Mouse (Mus musculus): ENCODE measurements around the gene Alg14. TPM values are rescaled to one million over a fixed set of nuclear protein-coding genes. Genes with fewer than 3 reads are reported as not detected.

The Alg14 gene
- polyA plus RNA-seq, 1 experiment from 2014 or later: 14.2 TPM

GRCm38 (mm10) chr3:121378708-121379612 lies 87.4 kb downstream of the Alg14 start:
- Histone ChIP-seq H3K4me3 (ENCODE audit: inconsistent target) (no peak overlapping the region), H3K79me2 (ENCODE audit: inconsistent target) (no peaks in the 10 kb centered on the region), H3K36me3 (ENCODE audit: inconsistent target) (no peaks in the 10 kb centered on the region), H3K27ac (no peak overlapping the region)
- WGBS (ENCODE audit: missing documents): 98% methylated on average over 15 of the region's 15 CpGs

DNA sequence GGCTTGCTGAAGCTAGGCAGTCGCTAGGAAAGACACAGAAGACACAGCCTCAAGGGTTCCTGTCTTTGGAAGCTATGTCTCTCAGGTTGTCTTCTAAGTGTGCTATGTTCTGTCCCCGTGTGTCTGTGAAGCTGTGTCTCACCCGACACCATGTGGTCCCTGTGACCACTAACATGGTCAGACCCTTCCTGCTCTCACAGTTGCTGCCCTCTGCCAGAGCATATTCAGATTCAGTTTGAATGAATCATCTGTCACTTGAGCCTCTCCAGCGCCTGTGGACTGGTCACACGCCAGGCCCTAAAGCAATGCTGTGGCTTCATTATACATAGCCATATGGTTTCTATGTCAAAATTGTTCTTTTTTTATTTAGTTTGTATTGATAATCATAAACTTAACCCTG lies 88.1 kb downstream of the Alg14 start:
- H3K36me3 ChIP-seq (ENCODE audit: inconsistent target): no peaks in the 10 kb centered on the region
- no peak overlapping the region for H3K27ac ChIP-seq
- no peak overlapping the region for H3K4me3 ChIP-seq (ENCODE audit: inconsistent target)
- WGBS (ENCODE audit: missing documents): 88% methylated on average over 5 of the region's 5 CpGs
- H3K79me2 ChIP-seq (ENCODE audit: inconsistent target): no peaks in the 10 kb centered on the region

DNA sequence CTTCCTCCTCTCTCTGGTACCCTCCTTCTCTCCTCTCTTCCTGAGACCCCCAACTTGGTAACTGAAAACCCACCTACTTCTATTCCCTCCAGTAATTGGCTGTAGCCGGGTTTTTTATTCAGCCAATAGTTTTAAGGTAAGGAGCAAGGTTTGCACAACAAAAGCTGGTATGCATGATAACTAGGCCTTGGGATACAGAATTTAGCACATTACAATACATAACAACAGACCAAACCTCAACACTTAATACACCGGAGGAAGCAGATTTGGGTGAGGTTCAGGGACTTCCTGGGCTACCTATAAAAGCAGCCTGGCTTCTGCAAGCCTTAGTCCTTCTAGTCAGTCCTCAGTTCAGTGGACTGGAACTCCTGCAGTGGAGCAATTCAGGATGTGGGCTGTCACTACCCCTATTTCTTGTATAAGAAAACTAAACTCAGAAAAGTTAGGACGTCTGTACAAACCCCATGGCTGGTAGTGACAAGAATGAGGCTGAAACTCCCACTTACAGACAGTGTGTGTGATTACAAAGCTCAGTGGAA lies 96.0 kb downstream of the Alg14 start:
- no peak overlapping the region for H3K4me3 ChIP-seq (ENCODE audit: inconsistent target)
- H3K79me2 ChIP-seq (ENCODE audit: inconsistent target): no peaks in the 10 kb centered on the region
- 58% methylated on average over 3 of the region's 3 CpGs for WGBS (ENCODE audit: missing documents)
- H3K36me3 ChIP-seq (ENCODE audit: inconsistent target): no peaks in the 10 kb centered on the region
- H3K27ac ChIP-seq: no peak overlapping the region

DNA sequence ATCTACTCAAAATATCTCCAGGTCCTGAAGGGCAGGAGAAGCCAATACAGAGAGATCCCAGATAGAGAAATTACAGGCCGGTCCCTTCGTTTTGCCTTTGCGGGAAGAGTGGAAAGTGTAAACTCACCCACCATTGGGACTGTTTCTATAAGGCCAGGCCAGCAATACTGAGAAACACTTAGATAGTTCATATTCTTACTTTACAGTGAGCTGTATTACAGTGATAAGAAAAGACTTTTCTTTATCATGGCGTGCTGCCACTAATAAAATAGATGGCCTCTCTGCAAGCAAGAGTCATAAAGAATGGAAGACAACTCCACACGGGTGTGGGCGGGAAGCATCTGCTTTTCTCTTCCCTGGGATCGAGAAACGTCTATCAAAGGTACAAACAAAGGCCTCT lies 97.8 kb downstream of the Alg14 start:
- Histone ChIP-seq H3K27ac (no peak overlapping the region), H3K36me3 (ENCODE audit: inconsistent target) (no peaks in the 10 kb centered on the region), H3K79me2 (ENCODE audit: inconsistent target) (no peaks in the 10 kb centered on the region), H3K4me3 (ENCODE audit: inconsistent target) (no peak overlapping the region)
- 94% methylated on average over 8 of the region's 8 CpGs for WGBS (ENCODE audit: missing documents)

GRCm38 (mm10) chr3:121389860-121390530 lies 98.4 kb downstream of the Alg14 start:
- 94% methylated on average over 17 of the region's 17 CpGs for WGBS (ENCODE audit: missing documents)

DNA sequence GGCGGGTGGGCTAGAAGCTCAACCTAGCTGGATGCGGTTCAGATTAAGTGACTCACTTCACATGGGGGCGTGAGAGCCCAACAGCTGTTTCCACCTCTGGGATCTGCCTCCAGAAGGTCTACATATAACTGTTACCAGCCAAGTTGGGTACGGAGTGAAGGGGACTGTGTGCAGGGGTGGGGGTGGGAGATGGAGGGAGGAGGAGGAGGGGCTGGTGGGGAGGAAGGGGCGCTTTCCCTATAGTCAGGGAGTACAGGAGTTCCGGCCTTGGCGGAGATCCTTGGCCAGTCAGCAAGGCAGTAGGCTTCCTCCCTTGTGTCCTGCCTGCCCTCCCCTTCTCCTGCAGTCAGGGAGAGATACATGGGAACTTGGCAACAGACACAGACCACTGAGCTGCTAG lies 99.2 kb downstream of the Alg14 start:
- WGBS (ENCODE audit: missing documents): 97% methylated on average over 6 of the region's 7 CpGs
- Histone ChIP-seq H3K4me3 (ENCODE audit: inconsistent target) (no peak overlapping the region), H3K27ac (no peak overlapping the region), H3K79me2 (ENCODE audit: inconsistent target) (no peaks in the 10 kb centered on the region), H3K36me3 (ENCODE audit: inconsistent target) (no peaks in the 10 kb centered on the region)

More at GRCm38 (mm10) chr3:121389860-121390530, 98.4 kb downstream of the Alg14 start:
- no peak overlapping the region for H3K4me3 ChIP-seq (ENCODE audit: inconsistent target)
- H3K79me2 ChIP-seq (ENCODE audit: inconsistent target): no peaks in the 10 kb centered on the region
- H3K27ac ChIP-seq: no peak overlapping the region
- no peaks in the 10 kb centered on the region for H3K36me3 ChIP-seq (ENCODE audit: inconsistent target)

DNA sequence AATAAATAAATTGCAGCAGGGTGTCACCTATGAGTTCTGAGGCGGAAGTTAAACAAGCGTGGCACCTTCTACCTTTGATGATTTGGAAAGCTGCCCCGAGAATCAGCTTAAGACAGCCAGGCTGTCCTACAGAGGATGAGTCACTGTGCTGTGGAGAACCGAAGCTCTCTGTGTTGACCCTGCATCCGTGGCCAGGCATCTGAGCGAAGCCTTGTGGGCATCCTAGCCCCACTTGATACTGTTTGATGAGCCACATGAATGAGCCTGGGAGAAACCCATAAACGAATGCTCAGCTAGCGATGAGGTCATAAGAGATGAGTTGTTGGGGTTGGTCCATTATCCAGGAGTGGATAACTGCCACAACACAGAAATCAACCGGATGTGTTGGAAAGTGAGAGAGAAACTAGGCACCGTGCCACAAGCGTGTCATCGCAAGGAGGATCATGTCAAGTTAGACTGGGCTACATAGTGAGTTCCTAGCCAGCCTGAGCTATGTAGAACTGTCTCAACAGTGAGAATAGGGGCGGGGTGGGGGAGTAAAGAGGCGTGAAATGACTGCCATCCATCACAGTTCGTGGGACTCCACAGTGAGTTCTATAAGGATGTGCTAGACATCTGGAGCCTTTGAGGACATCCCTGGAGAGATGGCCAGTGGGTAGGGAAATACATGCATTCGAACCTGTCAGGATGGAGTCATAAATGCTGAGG lies 104.2 kb downstream of the Alg14 start:
- Histone ChIP-seq H3K79me2 (ENCODE audit: inconsistent target) (no peaks in the 10 kb centered on the region), H3K4me3 (ENCODE audit: inconsistent target) (no peak overlapping the region), H3K36me3 (ENCODE audit: inconsistent target) (no peaks in the 10 kb centered on the region), H3K27ac (no peak overlapping the region)
- WGBS (ENCODE audit: missing documents): 93% methylated on average over 16 of the region's 16 CpGs

DNA sequence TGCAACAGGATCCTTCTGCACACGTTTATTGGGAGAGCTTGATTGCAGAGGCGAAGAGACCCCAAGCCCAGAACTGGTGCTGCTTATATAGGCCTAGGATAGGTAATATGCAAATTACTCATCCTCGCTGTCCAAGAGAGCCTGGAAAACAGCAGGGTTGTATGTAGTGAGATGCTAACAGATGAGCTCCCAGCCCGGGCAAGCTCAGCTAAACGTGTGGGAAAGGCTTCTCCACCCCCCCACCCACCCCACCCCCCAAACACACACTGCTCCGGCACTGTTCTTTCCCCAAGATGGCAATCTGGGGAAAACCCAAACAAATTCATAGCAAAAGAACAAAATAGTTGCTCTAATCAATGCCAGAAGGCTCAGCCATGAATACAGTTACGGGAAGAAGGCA lies 105.0 kb downstream of the Alg14 start:
- H3K4me3 ChIP-seq (ENCODE audit: inconsistent target): no peak overlapping the region
- H3K27ac ChIP-seq: no peak overlapping the region
- H3K79me2 ChIP-seq (ENCODE audit: inconsistent target): no peaks in the 10 kb centered on the region
- WGBS (ENCODE audit: missing documents): 95% methylated on average over 5 of the region's 7 CpGs
- H3K36me3 ChIP-seq (ENCODE audit: inconsistent target): no peaks in the 10 kb centered on the region

DNA sequence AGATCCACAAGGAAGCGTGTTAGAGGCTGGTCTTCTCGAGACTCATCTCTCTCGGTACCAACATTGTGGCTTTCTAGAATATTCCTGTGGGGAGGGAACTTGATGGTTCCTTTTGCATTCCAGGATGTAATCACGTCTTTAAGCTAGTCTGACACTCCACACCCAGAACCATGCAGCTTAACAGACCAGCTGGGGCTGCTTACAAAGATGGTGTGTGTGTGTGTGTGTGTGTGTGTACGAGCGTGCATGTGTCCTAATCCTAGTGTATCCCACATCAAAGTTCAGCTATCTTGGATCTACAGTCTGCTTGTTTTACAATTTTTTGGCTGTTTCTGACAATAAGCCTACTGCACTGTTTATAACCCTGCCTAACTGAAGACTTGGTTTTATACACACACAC lies 105.4 kb downstream of the Alg14 start:
- Histone ChIP-seq H3K27ac (no peak overlapping the region), H3K79me2 (ENCODE audit: inconsistent target) (no peaks in the 10 kb centered on the region), H3K4me3 (ENCODE audit: inconsistent target) (no peak overlapping the region), H3K36me3 (ENCODE audit: inconsistent target) (no peaks in the 10 kb centered on the region)
- 96% methylated on average over 6 of the region's 6 CpGs for WGBS (ENCODE audit: missing documents)

DNA sequence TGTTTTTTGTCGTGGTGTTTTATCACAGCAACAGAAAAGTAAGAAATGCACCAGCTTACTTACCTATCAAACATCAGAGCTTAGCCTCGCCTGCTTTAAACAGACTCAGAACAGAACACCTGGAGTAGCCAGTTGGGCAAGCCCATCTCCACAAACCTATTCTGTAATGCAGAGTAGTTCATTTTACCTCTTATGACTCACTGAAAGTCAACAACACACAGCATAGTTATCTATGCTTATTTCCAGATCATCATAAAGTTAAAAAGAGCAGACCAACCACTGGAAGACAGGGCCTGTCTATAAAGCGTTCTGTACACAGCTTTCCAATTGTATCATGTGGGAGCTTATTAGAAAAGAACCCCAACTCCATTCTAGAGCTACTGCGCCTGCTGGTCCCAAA lies 109.8 kb downstream of the Alg14 start:
- H3K36me3 ChIP-seq (ENCODE audit: inconsistent target): no peaks in the 10 kb centered on the region
- H3K79me2 ChIP-seq (ENCODE audit: inconsistent target): no peaks in the 10 kb centered on the region
- H3K27ac ChIP-seq: no peak overlapping the region
- WGBS (ENCODE audit: missing documents): 90% methylated on average over 4 of the region's 4 CpGs
- H3K4me3 ChIP-seq (ENCODE audit: inconsistent target): no peak overlapping the region

DNA sequence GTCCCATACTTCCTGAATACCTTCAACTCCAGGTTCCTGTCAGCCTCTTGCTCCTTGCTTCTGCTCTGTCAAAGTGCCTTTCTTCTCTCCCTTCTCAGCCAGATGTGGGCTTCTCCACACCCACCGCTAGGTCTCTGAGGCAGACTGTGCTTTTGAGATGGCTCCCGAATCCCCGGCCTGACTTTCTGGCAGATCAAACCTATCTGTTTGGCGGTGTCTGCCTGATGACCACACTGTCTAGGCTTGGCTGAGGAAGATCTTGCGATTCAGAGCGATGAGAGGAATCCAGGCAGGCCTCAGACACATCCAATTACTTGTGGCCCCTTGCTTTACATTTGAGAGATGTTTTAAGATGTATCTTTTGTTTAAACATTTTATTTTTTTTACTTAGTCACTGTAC lies 110.5 kb downstream of the Alg14 start:
- 95% methylated on average over 6 of the region's 6 CpGs for WGBS (ENCODE audit: missing documents)
- Histone ChIP-seq H3K79me2 (ENCODE audit: inconsistent target) (no peaks in the 10 kb centered on the region), H3K36me3 (ENCODE audit: inconsistent target) (no peaks in the 10 kb centered on the region), H3K27ac (no peak overlapping the region), H3K4me3 (ENCODE audit: inconsistent target) (no peak overlapping the region)

- H3K36me3 ChIP-seq (ENCODE audit: inconsistent target): no peaks in the 10 kb centered on the region
- no peak overlapping the region for H3K27ac ChIP-seq
- no peak overlapping the region for H3K4me3 ChIP-seq (ENCODE audit: inconsistent target)
- WGBS (ENCODE audit: missing documents): 69% methylated on average over 5 of the region's 5 CpGs
- H3K79me2 ChIP-seq (ENCODE audit: inconsistent target): no peaks in the 10 kb centered on the region
Measured at GRCm38 (mm10) chr3:121403449-121403848, 111.9 kb downstream of the Alg14 start.

- Histone ChIP-seq H3K36me3 (ENCODE audit: inconsistent target) (no peaks in the 10 kb centered on the region), H3K4me3 (ENCODE audit: inconsistent target) (no peak overlapping the region), H3K27ac (no peak overlapping the region), H3K79me2 (ENCODE audit: inconsistent target) (no peaks in the 10 kb centered on the region)
- 95% methylated on average over 5 of the region's 5 CpGs for WGBS (ENCODE audit: missing documents)
Measured at GRCm38 (mm10) chr3:121405101-121405500, 113.5 kb downstream of the Alg14 start.

DNA sequence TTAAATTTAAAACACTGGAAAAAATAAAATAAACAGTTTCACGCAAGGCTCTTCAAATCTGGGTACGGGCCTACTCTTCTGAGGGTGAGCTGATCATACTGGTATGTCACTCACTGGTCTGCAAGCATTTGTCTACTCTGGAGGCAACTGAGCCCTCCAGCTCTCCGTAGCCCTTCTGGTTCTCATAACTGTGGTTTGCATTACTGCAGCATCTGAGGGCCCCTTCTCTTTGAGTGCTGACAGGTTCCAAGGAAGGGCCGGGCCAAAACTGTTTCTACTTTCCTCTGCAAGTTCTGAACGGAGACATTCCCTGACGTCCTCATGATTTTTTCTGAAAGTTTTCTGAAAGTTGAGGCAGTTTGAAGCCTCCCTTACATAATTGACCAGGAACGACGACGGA lies 115.8 kb downstream of the Alg14 start:
- no peaks in the 10 kb centered on the region for H3K79me2 ChIP-seq (ENCODE audit: inconsistent target)
- H3K4me3 ChIP-seq (ENCODE audit: inconsistent target): no peak overlapping the region
- H3K36me3 ChIP-seq (ENCODE audit: inconsistent target): no peaks in the 10 kb centered on the region
- 92% methylated on average over 9 of the region's 9 CpGs for WGBS (ENCODE audit: missing documents)
- no peak overlapping the region for H3K27ac ChIP-seq

All from macrophage (primary cell).